Mouse (Mus musculus): ENCODE data around the gene BC030867. TPM values are rescaled to one million over a fixed set of nuclear protein-coding genes. Genes with fewer than 3 reads are reported as not detected.

Gene BC030867
- polyA plus RNA-seq, 1 experiment from 2014 or later: 6.3 TPM

DNA sequence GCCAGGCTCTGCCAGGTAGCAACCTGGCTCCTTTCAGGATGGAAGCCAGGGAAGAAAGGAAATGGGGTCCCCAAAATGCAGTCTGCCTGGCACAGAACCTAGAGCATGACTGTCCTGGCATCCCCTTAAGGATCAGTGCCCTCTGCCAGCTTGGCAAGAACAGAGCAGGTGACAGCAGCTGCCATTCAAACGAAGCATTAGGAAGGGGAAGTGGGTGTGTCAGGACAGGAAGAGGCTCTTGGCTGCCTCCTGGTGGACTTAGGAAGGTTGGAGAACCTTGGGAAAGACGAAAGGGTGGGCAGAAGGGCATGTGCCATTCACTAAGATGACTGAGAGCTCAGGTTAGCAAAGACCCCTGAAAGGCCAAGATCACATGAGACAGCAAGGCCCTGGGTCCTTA, 38.9 kb upstream of the BC030867 start:
- TF ChIP-seq CTCF (IDR thresholded peaks at IDR 0.05; ENCODE audit: low read depth): peak; percentile 76
- no peak for ATAC-seq (replicated peaks; ENCODE audit: low FRiP score, low read depth)

DNA sequence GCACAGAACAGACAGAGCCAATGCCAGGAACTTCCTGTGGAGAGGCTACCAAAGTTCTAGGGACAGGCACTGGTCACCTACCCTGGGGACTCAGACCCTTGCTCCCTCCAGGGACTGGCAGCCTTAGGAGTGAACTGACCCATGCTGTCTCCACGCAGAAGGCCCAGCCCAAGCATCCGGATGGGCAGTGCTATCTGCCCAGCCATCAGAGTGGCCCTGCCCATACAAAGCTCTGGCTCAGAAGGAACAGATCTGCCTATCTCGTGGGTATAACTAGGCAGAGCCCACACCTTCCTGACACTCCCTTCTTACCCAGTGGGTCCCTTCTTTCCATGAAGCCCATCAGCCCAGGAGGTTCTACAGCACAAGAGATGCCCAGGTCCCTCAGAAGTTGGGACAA, 38.5 kb upstream of the BC030867 start:
- Histone ChIP-seq H3K4me1 (replicated peaks; ENCODE audit: insufficient read depth, low read length) (peaks cover 35% of the 10 kb centered on the region), H3K9me3 (replicated peaks; ENCODE audit: low read length) (no peaks in the 10 kb centered on the region)
- WGBS: 64% methylated on average over 3 of the region's 3 CpGs

More for the DNA sequence above, 38.9 kb upstream of the BC030867 start:
- peak; percentile 65 for DNase-seq (ENCODE audit: low spot score)
- Histone ChIP-seq H3K4me1 (replicated peaks; ENCODE audit: insufficient read depth, low read length) (peaks cover 31% of the 10 kb centered on the region), H3K9me3 (replicated peaks; ENCODE audit: low read length) (no peaks in the 10 kb centered on the region), H3K4me2 (ENCODE audit: low read length) (no peak overlapping the region), H3K27me3 (ENCODE audit: insufficient read depth, low read length) (no peaks in the 10 kb centered on the region), H3K36me3 (ENCODE audit: insufficient read depth, low read length) (peaks cover 17% of the 10 kb centered on the region), H3K27ac (no peak overlapping the region), H3K9ac (ENCODE audit: low read depth, low read length) (no peak overlapping the region), H3K4me3 (replicated peaks; ENCODE audit: low read depth, low read length) (no peak overlapping the region)
- WGBS: 38% methylated on average over 2 of the region's 2 CpGs

GRCm38 (mm10) chr11:102211011-102211410, 37.7 kb upstream of the BC030867 start:
- H3K27me3 ChIP-seq (ENCODE audit: insufficient read depth, low read length): no peaks in the 10 kb centered on the region
- no peak overlapping the region for H3K4me3 ChIP-seq (replicated peaks; ENCODE audit: low read depth, low read length)
- no peak for ATAC-seq (replicated peaks; ENCODE audit: low FRiP score, low read depth)
- peaks cover 43% of the 10 kb centered on the region for H3K4me1 ChIP-seq (replicated peaks; ENCODE audit: insufficient read depth, low read length)
- no peak overlapping the region for H3K9ac ChIP-seq (ENCODE audit: low read depth, low read length)
- TF ChIP-seq CTCF (IDR thresholded peaks at IDR 0.05; ENCODE audit: low read depth): no peak
- no peak for DNase-seq (ENCODE audit: low spot score)
- peaks cover 6% of the 10 kb centered on the region; the same call in 1 of the 2 replicates for H3K36me3 ChIP-seq (ENCODE audit: insufficient read depth, low read length)
- H3K4me2 ChIP-seq (ENCODE audit: low read length): no peak overlapping the region
- 36% methylated on average over 5 of the region's 5 CpGs for WGBS
- no peak overlapping the region for H3K27ac ChIP-seq
- no peaks in the 10 kb centered on the region for H3K9me3 ChIP-seq (replicated peaks; ENCODE audit: low read length)

More for the DNA sequence above, 38.5 kb upstream of the BC030867 start:
- H3K27ac ChIP-seq: no peak overlapping the region
- no peak overlapping the region for H3K4me2 ChIP-seq (ENCODE audit: low read length)
- no peak; the same call in 1 of the 2 replicates for TF ChIP-seq CTCF (IDR thresholded peaks at IDR 0.05; ENCODE audit: low read depth)
- H3K27me3 ChIP-seq (ENCODE audit: insufficient read depth, low read length): no peaks in the 10 kb centered on the region
- no peak for ATAC-seq (replicated peaks; ENCODE audit: low FRiP score, low read depth)
- peaks cover 13% of the 10 kb centered on the region for H3K36me3 ChIP-seq (ENCODE audit: insufficient read depth, low read length)
- H3K9ac ChIP-seq (ENCODE audit: low read depth, low read length): no peak overlapping the region
- DNase-seq (ENCODE audit: low spot score): no peak
- H3K4me3 ChIP-seq (replicated peaks; ENCODE audit: low read depth, low read length): no peak overlapping the region

DNA sequence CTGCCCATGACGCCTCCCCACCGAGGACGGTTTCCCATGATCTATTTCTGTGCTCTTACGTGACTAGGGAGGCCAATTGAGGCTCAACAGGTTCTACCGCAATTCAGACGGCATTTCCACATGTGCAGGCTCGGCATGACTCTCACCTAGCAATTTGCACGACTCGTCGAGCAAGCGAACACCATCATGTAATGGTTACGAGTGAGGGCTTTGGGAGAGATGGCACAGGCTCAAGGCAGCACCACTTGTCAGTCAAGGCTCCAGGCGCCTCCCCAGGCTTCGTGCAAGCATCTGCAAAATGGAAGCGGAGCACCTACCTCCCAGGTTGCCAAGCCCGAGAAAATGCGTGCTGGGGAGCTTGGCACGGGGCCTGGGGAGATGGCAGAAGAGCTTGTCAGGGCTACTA, 36.7 kb upstream of the BC030867 start:
- H3K4me2 ChIP-seq (ENCODE audit: low read length): no peak overlapping the region
- H3K4me3 ChIP-seq (replicated peaks; ENCODE audit: low read depth, low read length): no peak overlapping the region
- H3K4me1 ChIP-seq (replicated peaks; ENCODE audit: insufficient read depth, low read length): peaks cover 51% of the 10 kb centered on the region
- H3K27me3 ChIP-seq (ENCODE audit: insufficient read depth, low read length): no peaks in the 10 kb centered on the region
- 46% methylated on average over 18 of the region's 18 CpGs for WGBS
- DNase-seq (ENCODE audit: low spot score) (no peak), ATAC-seq (replicated peaks; ENCODE audit: low FRiP score, low read depth) (no peak)
- H3K27ac ChIP-seq: no peak overlapping the region
- no peaks in the 10 kb centered on the region for H3K36me3 ChIP-seq (ENCODE audit: insufficient read depth, low read length)
- no peak for TF ChIP-seq CTCF (IDR thresholded peaks at IDR 0.05; ENCODE audit: low read depth)
- H3K9me3 ChIP-seq (replicated peaks; ENCODE audit: low read length): no peaks in the 10 kb centered on the region
- no peak overlapping the region for H3K9ac ChIP-seq (ENCODE audit: low read depth, low read length)

DNA sequence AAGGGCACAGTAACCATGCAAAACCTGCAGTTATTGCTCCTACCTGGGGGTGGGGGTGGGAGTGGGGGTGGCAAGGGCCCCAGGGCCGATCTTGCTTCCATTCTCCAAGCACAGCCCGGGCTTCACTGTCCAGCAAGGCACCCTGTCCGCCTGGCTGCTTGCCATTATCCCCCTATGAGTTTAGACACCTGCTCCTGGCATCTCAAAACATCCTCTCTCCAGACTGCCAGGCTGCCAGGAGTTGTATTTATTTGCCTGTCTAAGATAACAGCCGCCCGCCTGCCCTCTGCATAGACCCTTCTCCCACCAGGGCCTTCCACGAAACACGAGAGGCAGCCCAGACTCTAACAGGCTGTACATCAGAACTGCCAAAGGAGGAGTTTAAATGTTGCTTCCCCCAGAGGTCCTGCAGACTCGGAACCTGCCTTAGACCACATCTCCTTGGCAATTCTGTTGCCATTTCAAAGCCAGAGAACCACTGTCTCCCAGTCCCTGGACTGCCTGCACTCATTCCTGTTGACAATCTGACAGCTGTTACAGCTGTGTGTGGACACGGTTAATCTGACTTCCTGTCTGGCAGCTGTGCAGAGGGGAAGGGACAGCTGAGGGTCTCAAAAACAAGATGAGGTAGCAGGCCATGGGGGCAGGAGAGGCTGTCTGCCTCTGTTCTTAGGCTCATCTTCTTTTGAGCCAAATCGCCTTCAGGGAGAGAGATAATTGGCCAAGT, 34.1 kb upstream of the BC030867 start:
- TF ChIP-seq CTCF (IDR thresholded peaks at IDR 0.05; ENCODE audit: low read depth): no peak
- Histone ChIP-seq H3K27me3 (ENCODE audit: insufficient read depth, low read length) (no peaks in the 10 kb centered on the region), H3K4me1 (replicated peaks; ENCODE audit: insufficient read depth, low read length) (peaks cover 66% of the 10 kb centered on the region), H3K27ac (no peak overlapping the region; the same call in 1 of the 2 replicates), H3K9me3 (replicated peaks; ENCODE audit: low read length) (no peaks in the 10 kb centered on the region), H3K4me3 (replicated peaks; ENCODE audit: low read depth, low read length) (no peak overlapping the region), H3K4me2 (ENCODE audit: low read length) (no peak overlapping the region), H3K9ac (ENCODE audit: low read depth, low read length) (no peak overlapping the region), H3K36me3 (ENCODE audit: insufficient read depth, low read length) (no peaks in the 10 kb centered on the region)
- ATAC-seq (replicated peaks; ENCODE audit: low FRiP score, low read depth): no peak
- DNase-seq (ENCODE audit: low spot score): peak; percentile 82
- WGBS: 33% methylated on average over 10 of the region's 10 CpGs

DNA sequence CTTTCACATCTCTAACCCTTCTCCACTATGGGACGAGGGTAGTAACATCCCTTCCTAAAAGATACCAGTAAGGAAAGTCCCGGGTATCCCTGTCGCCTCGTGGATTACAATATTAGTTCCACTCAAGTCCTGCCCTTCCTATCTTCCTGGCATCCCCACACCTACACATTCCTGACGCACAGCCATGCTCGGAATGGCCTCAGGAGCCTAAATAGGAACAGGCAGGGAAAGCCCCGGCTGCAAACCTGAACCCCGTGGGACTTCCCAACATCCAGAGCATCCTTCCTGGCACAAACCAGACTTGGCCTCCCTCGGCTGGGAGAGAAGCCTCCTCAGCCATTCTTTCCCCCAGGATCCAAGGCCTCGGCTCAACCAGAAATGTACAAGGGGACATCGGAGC, 33.2 kb upstream of the BC030867 start:
- Histone ChIP-seq H3K9me3 (replicated peaks; ENCODE audit: low read length) (no peaks in the 10 kb centered on the region), H3K4me3 (replicated peaks; ENCODE audit: low read depth, low read length) (no peak overlapping the region), H3K36me3 (ENCODE audit: insufficient read depth, low read length) (no peaks in the 10 kb centered on the region), H3K9ac (ENCODE audit: low read depth, low read length) (0 out of 2 replicates have a peak overlapping the region, but pooled peaks have one; percentile 10), H3K4me1 (replicated peaks; ENCODE audit: insufficient read depth, low read length) (peaks cover 70% of the 10 kb centered on the region), H3K27me3 (ENCODE audit: insufficient read depth, low read length) (no peaks in the 10 kb centered on the region), H3K4me2 (ENCODE audit: low read length) (no peak overlapping the region), H3K27ac (no peak overlapping the region)
- 52% methylated on average over 11 of the region's 11 CpGs for WGBS
- ATAC-seq (replicated peaks; ENCODE audit: low FRiP score, low read depth) (no peak), DNase-seq (ENCODE audit: low spot score) (no peak)
- no peak for TF ChIP-seq CTCF (IDR thresholded peaks at IDR 0.05; ENCODE audit: low read depth)
